16 mouse cellular contexts compared by ENCODE assay signal in the genomic region with DNA sequence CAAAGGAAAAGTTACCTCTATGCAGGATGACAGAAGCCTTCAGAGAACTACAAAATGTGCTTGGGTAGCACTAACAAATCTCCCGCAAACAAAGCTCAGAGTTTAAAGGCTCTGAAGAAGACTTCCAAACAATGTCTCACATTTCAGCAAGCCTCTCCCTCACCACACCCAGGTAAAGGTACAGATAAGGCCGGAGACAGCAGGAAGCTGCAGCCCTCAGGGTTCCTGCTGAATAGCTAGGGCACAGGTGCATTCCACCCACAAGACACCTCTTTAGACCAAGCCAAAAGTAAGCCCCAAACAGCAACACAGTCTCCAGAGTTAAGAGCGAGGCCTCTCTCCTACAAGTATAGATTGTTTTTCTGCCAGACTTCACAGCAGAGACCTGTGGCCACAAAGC. TPM values are rescaled to one million over a fixed set of nuclear protein-coding genes. Genes with fewer than 3 reads are reported as not detected.
DNase-seq lines count a peak whose midpoint lies in the region; ATAC-seq and TF ChIP-seq lines count a peak whose summit lies in the region.
"Had no signal": no experiment of that assay in that cellular context is flagged by ENCODE, and none has a peak within 500 bp of the region (broad histone marks: within the 10 kb centered on the region; RNA-seq: fewer than 3 reads in every experiment).

No protein-coding gene starts in this region.

- 70% methylated on average over 3 of the region's 3 CpGs for WGBS in heart, embryonic 12.5 days
- 82% methylated on average over 3 of the region's 3 CpGs for WGBS in limb, embryonic 13.5 days
- 81% methylated on average over 3 of the region's 3 CpGs for whole genome bisulfite sequencing in limb, embryonic 10.5 days
- WGBS in liver, embryonic 15.5 days (ENCODE audit: insufficient replicate concordance), result 51% methylated on average over 3 of the region's 3 CpGs

- peak overlapping the region; percentile 94; the same call in 1 of the 2 replicates for H3K4me2 ChIP-seq in heart, embryonic 12.5 days
- 0 out of 2 replicates have a peak overlapping the region, but pooled peaks have one; percentile 95 for H3K4me2 ChIP-seq in limb, embryonic 13.5 days (replicated peaks)
- peak overlapping the region; percentile 85; the same call in 1 of the 2 replicates for H3K4me2 ChIP-seq in liver, embryonic 15.5 days
- H3K4me2 ChIP-seq: forebrain, embryonic 12.5 days had no signal

- no peak overlapping the region for H3K4me3 ChIP-seq in heart, embryonic 12.5 days
- no peak overlapping the region for H3K4me3 ChIP-seq in limb, embryonic 13.5 days
- H3K4me3 ChIP-seq in limb, embryonic 10.5 days, result no peak overlapping the region
- peak overlapping the region; percentile 13 to 23; a peak in 1 of 4 replicates for H3K4me3 ChIP-seq in ES-E14 (ENCODE audit: insufficient read depth in 1 of 2, low read depth in 1 of 2, low read length in 2 of 2, poor library complexity in 1 of 2, severe bottlenecking in 1 of 2)
- H3K4me3 ChIP-seq in liver, embryonic 15.5 days (replicated peaks), result no peak overlapping the region
- H3K4me3 ChIP-seq: forebrain, embryonic 12.5 days had no signal

- H3K9me3 ChIP-seq in heart, embryonic 12.5 days (replicated peaks), result no peaks in the 10 kb centered on the region
- no peaks in the 10 kb centered on the region for H3K9me3 ChIP-seq in limb, embryonic 13.5 days
- H3K9me3 ChIP-seq in limb, embryonic 10.5 days (replicated peaks), result no peaks in the 10 kb centered on the region
- H3K9me3 ChIP-seq in ES-E14 (ENCODE audit: control insufficient read depth, insufficient read depth, low read depth, low read length), result no peaks in the 10 kb centered on the region
- no peaks in the 10 kb centered on the region for H3K9me3 ChIP-seq in liver, embryonic 15.5 days (replicated peaks)
- H3K9me3 ChIP-seq: forebrain, embryonic 12.5 days; megakaryocyte, embryonic 14.5 days had no signal

- DNase-seq in heart, postnatal 10 days, result no peak
- no peak for DNase-seq in limb, embryonic 10.5 days (ENCODE audit: low spot score)
- no peak for DNase-seq in ES-E14 (ENCODE audit: low read depth, low spot score)
- DNase-seq in gastrocnemius, adult 8-10 months (ENCODE audit: low spot score in 2 of 2), result no peak
- DNase-seq: cerebellum, adult 11 months; kidney, adult 9 months; left cerebral cortex, postnatal 4 days; lung, embryonic 14.5 days; retina, postnatal 1 day; thymus, postnatal 4 days had no signal

- peaks cover 35% of the 10 kb centered on the region for H3K4me1 ChIP-seq in heart, embryonic 12.5 days (replicated peaks)
- peaks cover 26% of the 10 kb centered on the region for H3K4me1 ChIP-seq in limb, embryonic 13.5 days
- H3K4me1 ChIP-seq in limb, embryonic 10.5 days, result peaks cover 29% of the 10 kb centered on the region
- peaks cover 18 to 38% of the 10 kb centered on the region in 2 experiments for H3K4me1 ChIP-seq in ES-E14 (ENCODE audit: control insufficient read depth in 2 of 2, insufficient read depth in 2 of 2, low read length in 2 of 2, poor library complexity in 1 of 2)
- peaks cover 41% of the 10 kb centered on the region for H3K4me1 ChIP-seq in liver, embryonic 15.5 days (replicated peaks)

- ATAC-seq in heart, embryonic 12.5 days (ENCODE audit: insufficient number of reproducible peaks, low FRiP score), result no peak
- no peak for ATAC-seq in limb, embryonic 13.5 days (ENCODE audit: low FRiP score, low read depth)
- ATAC-seq in liver, embryonic 15.5 days (ENCODE audit: insufficient read depth), result no peak
- no peak for ATAC-seq in erythroblast, adult 5-6 weeks (replicated peaks; ENCODE audit: low FRiP score, poor library complexity, severe bottlenecking)

- in situ Hi-C loops in ES-E14 (cut with MboI; ENCODE audit: low sequenced_read_pairs in 2 of 2, unreplicated experiment in 2 of 2), result no loop called here

- peak overlapping the region; percentile 27; the same call in 1 of the 2 replicates for H3K9ac ChIP-seq in heart, embryonic 12.5 days
- H3K9ac ChIP-seq in limb, embryonic 13.5 days, result 0 out of 2 replicates have a peak overlapping the region, but pooled peaks have one; percentile 48
- no peak overlapping the region for H3K9ac ChIP-seq in ES-E14 (ENCODE audit: insufficient read depth, low read depth, low read length, poor library complexity, severe bottlenecking)
- no peak overlapping the region for H3K9ac ChIP-seq in liver, embryonic 15.5 days
- H3K9ac ChIP-seq: forebrain, embryonic 12.5 days; lung, embryonic 14.5 days had no signal

- intact Hi-C loops in heart, postnatal 10 days (cut with DNase I), result no loop called here

- H3K27ac ChIP-seq in heart, embryonic 12.5 days (ENCODE audit: poor library complexity, severe bottlenecking), result no peak overlapping the region
- H3K27ac ChIP-seq in limb, embryonic 13.5 days, result no peak overlapping the region
- H3K27ac ChIP-seq in limb, embryonic 10.5 days, result no peak overlapping the region
- H3K27ac ChIP-seq in ES-E14 (ENCODE audit: insufficient read depth, low read depth, low read length, poor library complexity, severe bottlenecking), result no peak overlapping the region
- no peak overlapping the region for H3K27ac ChIP-seq in liver, embryonic 15.5 days (replicated peaks)
- H3K27ac ChIP-seq: forebrain, embryonic 12.5 days had no signal

- H3K27me3 ChIP-seq in heart, embryonic 12.5 days (replicated peaks), result no peaks in the 10 kb centered on the region
- no peaks in the 10 kb centered on the region for H3K27me3 ChIP-seq in limb, embryonic 13.5 days
- H3K27me3 ChIP-seq in limb, embryonic 10.5 days (ENCODE audit: low read depth, poor library complexity, severe bottlenecking), result no peaks in the 10 kb centered on the region
- H3K27me3 ChIP-seq in liver, embryonic 15.5 days, result no peaks in the 10 kb centered on the region
- H3K27me3 ChIP-seq: forebrain, embryonic 12.5 days; megakaryocyte, embryonic 14.5 days had no signal

- peaks cover 40% of the 10 kb centered on the region for H3K36me3 ChIP-seq in heart, embryonic 12.5 days
- H3K36me3 ChIP-seq in limb, embryonic 13.5 days, result peaks cover 39% of the 10 kb centered on the region
- peaks cover 59% of the 10 kb centered on the region for H3K36me3 ChIP-seq in limb, embryonic 10.5 days
- peaks cover 29% of the 10 kb centered on the region for H3K36me3 ChIP-seq in ES-E14 (ENCODE audit: control insufficient read depth, insufficient read depth, low read length, poor library complexity, severe bottlenecking)
- H3K36me3 ChIP-seq in liver, embryonic 15.5 days (replicated peaks), result peaks cover 44% of the 10 kb centered on the region

TF ChIP-seq in ES-E14, 5 proteins besides CTCF, POLR2A, EP300 and RAD21:
- no peak for TF ChIP-seq CHD2 (IDR thresholded peaks at IDR 0.05; ENCODE audit: low read depth, low read length)
- TF ChIP-seq MAFK (IDR thresholded peaks at IDR 0.05; ENCODE audit: insufficient read depth, low read depth, low read length), result no peak
- TF ChIP-seq ZNF384 (IDR thresholded peaks at IDR 0.05; ENCODE audit: low read depth, low read length), result no peak
- TF ChIP-seq ZC3H11A (IDR thresholded peaks at IDR 0.05; ENCODE audit: borderline replicate concordance, low read depth, low read length), result no peak
- TF ChIP-seq HCFC1 (IDR thresholded peaks at IDR 0.05; ENCODE audit: borderline replicate concordance, insufficient read depth, low read length), result no peak

RNA-seq across cellular contexts. Expression of a gene that starts 3.3 kb away (rescaled TPM):
- 12.9 and 15.1 TPM in 2 replicates for polyA plus RNA-seq in heart, embryonic 12.5 days (2016; fragmentation: Nextera tagmentation; extraction: Ambion mirVana)
- 10 to 100 TPM; 38.6 to 39.6 TPM for total RNA-seq in heart, postnatal 10 days (2021)
- polyA plus RNA-seq in limb, embryonic 13.5 days (2015; fragmentation: Nextera tagmentation; extraction: Ambion mirVana), result 24.5 and 25.6 TPM in 2 replicates
- 23.9 and 26.5 TPM in 2 replicates for polyA plus RNA-seq in limb, embryonic 10.5 days (2016; fragmentation: Nextera tagmentation; extraction: Ambion mirVana)
- total RNA-seq in ES-E14 (2012; rRNA removed), result 52.0 and 54.2 TPM in 2 replicates
- 5.8 and 6.6 TPM in 2 replicates for polyA plus RNA-seq in liver, embryonic 15.5 days (2015; fragmentation: Nextera tagmentation; extraction: Ambion mirVana)
- total RNA-seq in erythroblast, adult 5-6 weeks (2015; ENCODE audit: low replicate concordance), result 11.1 and 13.0 TPM in 2 replicates
- total RNA-seq in erythroblast, adult 5-6 weeks (2017; ENCODE audit: low replicate concordance), result 38.5 and 39.0 TPM in 2 replicates
- 10 to 100 TPM; 23.3 to 26.7 (median 26.1) TPM for total RNA-seq in gastrocnemius, adult 8-10 months (2022)

RNA-seq across cellular contexts. Expression of a gene that starts 20.7 kb away (rescaled TPM):
- 18.9 and 20.5 TPM in 2 replicates for polyA plus RNA-seq in heart, embryonic 12.5 days (2016; fragmentation: Nextera tagmentation; extraction: Ambion mirVana)
- 10 to 100 TPM; 10.9 to 12.6 TPM for total RNA-seq in heart, postnatal 10 days (2021)
- polyA plus RNA-seq in limb, embryonic 13.5 days (2015; fragmentation: Nextera tagmentation; extraction: Ambion mirVana), result 16.1 and 18.2 TPM in 2 replicates
- 32.9 and 35.3 TPM in 2 replicates for polyA plus RNA-seq in limb, embryonic 10.5 days (2016; fragmentation: Nextera tagmentation; extraction: Ambion mirVana)
- total RNA-seq in ES-E14 (2012; rRNA removed), result 32.9 and 43.6 TPM in 2 replicates
- 10.6 and 10.7 TPM in 2 replicates for polyA plus RNA-seq in liver, embryonic 15.5 days (2015; fragmentation: Nextera tagmentation; extraction: Ambion mirVana)
- 14.8 and 30.1 TPM in 2 replicates for total RNA-seq in erythroblast, adult 5-6 weeks (2015; ENCODE audit: low replicate concordance)
- 26.3 and 29.1 TPM in 2 replicates for total RNA-seq in erythroblast, adult 5-6 weeks (2017; ENCODE audit: low replicate concordance)
- 10 to 100 TPM; 15.4 to 21.4 (median 16.2) TPM for total RNA-seq in gastrocnemius, adult 8-10 months (2022)

Comparison
In these comparisons a context has a peak if more than half of its experiments do, and no peak if none do; other contexts are left out.
1. H3K4me3 ChIP-seq: peak in ES-E14 (2 of 2); none in heart, embryonic 12.5 days (single experiment), limb, embryonic 13.5 days (single experiment), limb, embryonic 10.5 days (single experiment) and liver, embryonic 15.5 days (single experiment).
2. H3K9ac ChIP-seq: peak in heart, embryonic 12.5 days (single experiment) and limb, embryonic 13.5 days (single experiment); none in ES-E14 (single experiment) and liver, embryonic 15.5 days (single experiment).
3. Peak in every context shown above with its lines, with median percentiles within 50 percentile points of each other: H3K4me2 ChIP-seq.